Mouse (Mus musculus): ENCODE data around the gene Socs1. TPM values are rescaled to one million over a fixed set of nuclear protein-coding genes. Genes with fewer than 3 reads are reported as not detected.

The Socs1 gene
- polyA plus RNA-seq, 1 experiment from 2014 or later = 1.2 TPM

GRCm38 (mm10) chr16:10774726-10775125, 10.6 kb downstream of the Socs1 start:
- no peaks in the 10 kb centered on the region for H3K27me3 ChIP-seq
- no peak overlapping the region for H3K9ac ChIP-seq
- peaks cover 19% of the 10 kb centered on the region for H3K4me1 ChIP-seq (replicated peaks)
- 12% methylated on average over 4 of the region's 4 CpGs for WGBS (ENCODE audit: insufficient replicate concordance)
- no peaks in the 10 kb centered on the region for H3K9me3 ChIP-seq (replicated peaks)
- H3K27ac ChIP-seq (replicated peaks) = no peak overlapping the region
- no peak overlapping the region for H3K4me2 ChIP-seq
- no peaks in the 10 kb centered on the region for H3K36me3 ChIP-seq (replicated peaks)
- no peak overlapping the region for H3K4me3 ChIP-seq (replicated peaks)
- ATAC-seq (ENCODE audit: insufficient read depth) = no peak

- H3K27ac ChIP-seq (replicated peaks) = no peak overlapping the region
- H3K4me3 ChIP-seq (replicated peaks) = no peak overlapping the region
- no peak for ATAC-seq (ENCODE audit: insufficient read depth)
- H3K4me1 ChIP-seq (replicated peaks) = peaks cover 26% of the 10 kb centered on the region
- peaks cover 7% of the 10 kb centered on the region; the same call in 1 of the 2 replicates for H3K27me3 ChIP-seq
- H3K4me2 ChIP-seq = no peak overlapping the region
- WGBS (ENCODE audit: insufficient replicate concordance) = 77% methylated on average over 8 of the region's 8 CpGs
- H3K9ac ChIP-seq = no peak overlapping the region
- H3K9me3 ChIP-seq (replicated peaks) = no peaks in the 10 kb centered on the region
- no peaks in the 10 kb centered on the region for H3K36me3 ChIP-seq (replicated peaks)
Observed at GRCm38 (mm10) chr16:10773543-10773942, 11.8 kb downstream of the Socs1 start.

GRCm38 (mm10) chr16:10771769-10772510, 13.4 kb downstream of the Socs1 start:
- no peak overlapping the region for H3K27ac ChIP-seq (replicated peaks)
- 28% methylated on average over 19 of the region's 19 CpGs for WGBS (ENCODE audit: insufficient replicate concordance)
- H3K4me2 ChIP-seq = no peak overlapping the region

GRCm38 (mm10) chr16:10770531-10771325, 14.6 kb downstream of the Socs1 start:
- Histone ChIP-seq H3K27ac (replicated peaks) (no peak overlapping the region), H3K36me3 (replicated peaks) (no peaks in the 10 kb centered on the region), H3K4me2 (no peak overlapping the region), H3K27me3 (peaks cover 14% of the 10 kb centered on the region), H3K4me1 (replicated peaks) (peaks cover 16% of the 10 kb centered on the region; the same call in 1 of the 2 replicates), H3K4me3 (replicated peaks) (no peak overlapping the region), H3K9ac (no peak overlapping the region), H3K9me3 (replicated peaks) (no peaks in the 10 kb centered on the region)
- WGBS (ENCODE audit: insufficient replicate concordance) = 33% methylated on average over 4 of the region's 4 CpGs
- ATAC-seq (ENCODE audit: insufficient read depth) = no peak

More at GRCm38 (mm10) chr16:10771769-10772510, 13.4 kb downstream of the Socs1 start:
- H3K4me1 ChIP-seq (replicated peaks) = peaks cover 16% of the 10 kb centered on the region; the same call in 1 of the 2 replicates
- ATAC-seq (ENCODE audit: insufficient read depth) = 0 out of 2 replicates have a peak, but pooled peaks have one; percentile 18
- H3K9me3 ChIP-seq (replicated peaks) = no peaks in the 10 kb centered on the region
- no peak overlapping the region for H3K4me3 ChIP-seq (replicated peaks)
- peaks cover 14% of the 10 kb centered on the region for H3K27me3 ChIP-seq
- no peaks in the 10 kb centered on the region for H3K36me3 ChIP-seq (replicated peaks)
- H3K9ac ChIP-seq = no peak overlapping the region

- 16% methylated on average over 2 of the region's 2 CpGs for WGBS (ENCODE audit: insufficient replicate concordance)
- ATAC-seq (ENCODE audit: insufficient read depth) = no peak
Observed at GRCm38 (mm10) chr16:10769661-10770060, 15.7 kb downstream of the Socs1 start.

GRCm38 (mm10) chr16:10768821-10769220, 16.5 kb downstream of the Socs1 start:
- H3K4me3 ChIP-seq (replicated peaks) = no peak overlapping the region
- no peak overlapping the region for H3K27ac ChIP-seq (replicated peaks)
- no peak overlapping the region for H3K9ac ChIP-seq
- H3K4me2 ChIP-seq = no peak overlapping the region
- no peaks in the 10 kb centered on the region for H3K36me3 ChIP-seq (replicated peaks)
- peaks cover 14% of the 10 kb centered on the region for H3K27me3 ChIP-seq
- WGBS (ENCODE audit: insufficient replicate concordance) = 11% methylated on average over 9 of the region's 9 CpGs
- no peaks in the 10 kb centered on the region for H3K9me3 ChIP-seq (replicated peaks)
- peak; percentile 40; the same call in 1 of the 2 replicates for ATAC-seq (ENCODE audit: insufficient read depth)
- H3K4me1 ChIP-seq (replicated peaks) = peaks cover 16% of the 10 kb centered on the region; the same call in 1 of the 2 replicates

More at GRCm38 (mm10) chr16:10769661-10770060, 15.7 kb downstream of the Socs1 start:
- Histone ChIP-seq H3K4me1 (replicated peaks) (peaks cover 16% of the 10 kb centered on the region; the same call in 1 of the 2 replicates), H3K9me3 (replicated peaks) (no peaks in the 10 kb centered on the region), H3K27me3 (peaks cover 14% of the 10 kb centered on the region), H3K27ac (replicated peaks) (no peak overlapping the region), H3K36me3 (replicated peaks) (no peaks in the 10 kb centered on the region), H3K9ac (no peak overlapping the region), H3K4me3 (replicated peaks) (no peak overlapping the region), H3K4me2 (no peak overlapping the region)

GRCm38 (mm10) chr16:10767158-10767557, 18.2 kb downstream of the Socs1 start:
- peaks cover 14% of the 10 kb centered on the region for H3K27me3 ChIP-seq
- H3K4me3 ChIP-seq (replicated peaks) = no peak overlapping the region
- WGBS (ENCODE audit: insufficient replicate concordance) = 33% methylated on average over 4 of the region's 4 CpGs
- no peaks in the 10 kb centered on the region for H3K9me3 ChIP-seq (replicated peaks)
- H3K4me1 ChIP-seq (replicated peaks) = peaks cover 16% of the 10 kb centered on the region; the same call in 1 of the 2 replicates
- H3K36me3 ChIP-seq (replicated peaks) = no peaks in the 10 kb centered on the region
- H3K9ac ChIP-seq = no peak overlapping the region
- ATAC-seq (ENCODE audit: insufficient read depth) = no peak
- no peak overlapping the region for H3K27ac ChIP-seq (replicated peaks)
- no peak overlapping the region for H3K4me2 ChIP-seq

GRCm38 (mm10) chr16:10764323-10764722, 21.0 kb downstream of the Socs1 start:
- peaks cover 18% of the 10 kb centered on the region for H3K27me3 ChIP-seq
- no peaks in the 10 kb centered on the region for H3K36me3 ChIP-seq (replicated peaks)
- H3K9me3 ChIP-seq (replicated peaks) = no peaks in the 10 kb centered on the region
- peaks cover 7% of the 10 kb centered on the region; the same call in 1 of the 2 replicates for H3K4me1 ChIP-seq (replicated peaks)
- no peak overlapping the region for H3K27ac ChIP-seq (replicated peaks)
- ATAC-seq (ENCODE audit: insufficient read depth) = no peak
- no peak overlapping the region for H3K9ac ChIP-seq
- no peak overlapping the region for H3K4me3 ChIP-seq (replicated peaks)
- WGBS (ENCODE audit: insufficient replicate concordance) = 29% methylated on average over 2 of the region's 2 CpGs
- H3K4me2 ChIP-seq = no peak overlapping the region

- no peak overlapping the region for H3K4me3 ChIP-seq (replicated peaks)
- peaks cover 2% of the 10 kb centered on the region; the same call in 1 of the 2 replicates for H3K4me1 ChIP-seq (replicated peaks)
- no peaks in the 10 kb centered on the region for H3K9me3 ChIP-seq (replicated peaks)
- WGBS (ENCODE audit: insufficient replicate concordance) = 45% methylated on average over 6 of the region's 6 CpGs
- H3K27me3 ChIP-seq = peaks cover 19% of the 10 kb centered on the region
- no peaks in the 10 kb centered on the region for H3K36me3 ChIP-seq (replicated peaks)
- no peak for ATAC-seq (ENCODE audit: insufficient read depth)
- H3K9ac ChIP-seq = no peak overlapping the region
- no peak overlapping the region for H3K27ac ChIP-seq (replicated peaks)
- no peak overlapping the region for H3K4me2 ChIP-seq
Observed at GRCm38 (mm10) chr16:10763540-10764264, 21.6 kb downstream of the Socs1 start.

GRCm38 (mm10) chr16:10762569-10763180, 22.7 kb downstream of the Socs1 start:
- H3K4me3 ChIP-seq (replicated peaks) = no peak overlapping the region
- no peaks in the 10 kb centered on the region for H3K9me3 ChIP-seq (replicated peaks)
- ATAC-seq (ENCODE audit: insufficient read depth) = no peak
- no peak overlapping the region for H3K27ac ChIP-seq (replicated peaks)
- peaks cover 18% of the 10 kb centered on the region for H3K27me3 ChIP-seq
- H3K4me2 ChIP-seq = no peak overlapping the region
- H3K9ac ChIP-seq = no peak overlapping the region
- 53% methylated on average over 5 of the region's 5 CpGs for WGBS (ENCODE audit: insufficient replicate concordance)
- no peaks in the 10 kb centered on the region for H3K4me1 ChIP-seq (replicated peaks)
- no peaks in the 10 kb centered on the region for H3K36me3 ChIP-seq (replicated peaks)
